Comparison of ENCODE assay signal across 8 mouse cellular contexts in the genomic region with DNA sequence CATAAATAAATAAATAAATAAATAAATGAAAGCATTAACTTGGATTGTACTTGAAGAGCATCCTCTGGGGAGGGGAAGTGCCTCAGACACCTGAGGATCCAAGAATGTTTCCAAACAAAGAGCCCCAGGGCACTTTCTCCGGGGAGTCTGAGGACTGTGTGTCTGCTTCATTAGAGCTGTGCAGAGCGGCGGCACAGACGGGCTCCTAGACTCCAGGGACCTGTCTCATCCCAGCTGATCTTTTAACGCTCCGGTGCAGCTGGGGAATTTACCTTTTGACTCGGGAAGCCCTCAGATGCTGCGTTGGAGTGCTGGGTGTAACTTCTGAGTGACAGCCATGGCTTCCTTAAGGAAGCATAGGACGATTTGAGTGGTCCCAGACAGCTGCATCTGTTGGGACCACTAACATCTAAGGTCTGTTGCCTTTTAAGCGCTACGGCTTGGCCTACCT. TPM values are rescaled to one million over a fixed set of nuclear protein-coding genes. Genes with fewer than 3 reads are reported as not detected.
DNase-seq lines count a peak whose midpoint lies in the region; ATAC-seq and TF ChIP-seq lines count a peak whose summit lies in the region.

A gene (minus strand): TSS at position 401 of the 451 bp plus-strand sequence.

- no peak for DNase-seq in testis, postnatal 10 days (ENCODE audit: low spot score)
- peak; percentile 49 for DNase-seq in embryonic facial prominence, embryonic 10.5 days (ENCODE audit: low spot score)
- peak; percentile 49 for DNase-seq in limb, embryonic 10.5 days (ENCODE audit: low spot score)
- no peak for DNase-seq in gastrocnemius, postnatal 25 days
- no peak for DNase-seq in urinary bladder, postnatal 10 days (ENCODE audit: low spot score)

- TF ChIP-seq CTCF in testis, adult 2 months (IDR thresholded peaks at IDR 0.05; ENCODE audit: control insufficient read depth, insufficient read depth, insufficient replicate concordance, low read depth, low read length) = no peak
- no peak for TF ChIP-seq CTCF in olfactory bulb, adult 2 months (IDR thresholded peaks at IDR 0.05; ENCODE audit: insufficient read depth, low read depth, low read length)

- H3K27ac ChIP-seq in testis, adult 2 months (ENCODE audit: control insufficient read depth, insufficient read depth, low read depth, low read length) = peak within 1 kb of the TSS; percentile 84
- H3K27ac ChIP-seq in embryonic facial prominence, embryonic 10.5 days (replicated peaks) = peak within 1 kb of the TSS; percentile 95
- H3K27ac ChIP-seq in hindbrain, embryonic 16.5 days (ENCODE audit: low read depth, low read length) = peak within 1 kb of the TSS; percentile 88
- H3K27ac ChIP-seq in limb, embryonic 10.5 days = peak within 1 kb of the TSS; percentile 89
- no peak within 1 kb of the TSS for H3K27ac ChIP-seq in olfactory bulb, adult 2 months (ENCODE audit: insufficient read depth, low read depth, low read length)

- no peak for TF ChIP-seq POLR2A in testis, adult 2 months (IDR thresholded peaks at IDR 0.05; ENCODE audit: control insufficient read depth, low read depth, low read length)
- TF ChIP-seq POLR2A in olfactory bulb, adult 2 months (IDR thresholded peaks at IDR 0.05; ENCODE audit: insufficient read depth, low read depth, low read length) = no peak

- ATAC-seq in hindbrain, embryonic 16.5 days = peak; percentile 37

- no peaks in the 10 kb centered on the region for H3K9me3 ChIP-seq in embryonic facial prominence, embryonic 10.5 days
- H3K9me3 ChIP-seq in hindbrain, embryonic 16.5 days (ENCODE audit: control insufficient read depth, low read length) = no peaks in the 10 kb centered on the region
- no peaks in the 10 kb centered on the region for H3K9me3 ChIP-seq in limb, embryonic 10.5 days (replicated peaks)

- H3K9ac ChIP-seq in hindbrain, embryonic 16.5 days (ENCODE audit: low read depth, low read length) = peak within 1 kb of the TSS; percentile 92

- no peaks in the 10 kb centered on the region for H3K27me3 ChIP-seq in testis, adult 2 months (ENCODE audit: control insufficient read depth, insufficient read depth, low read length)
- H3K27me3 ChIP-seq in embryonic facial prominence, embryonic 10.5 days (replicated peaks; ENCODE audit: low read depth, poor library complexity, severe bottlenecking) = no peaks in the 10 kb centered on the region
- H3K27me3 ChIP-seq in hindbrain, embryonic 16.5 days (replicated peaks; ENCODE audit: control insufficient read depth, insufficient read depth, low read length) = no peaks in the 10 kb centered on the region
- no peaks in the 10 kb centered on the region for H3K27me3 ChIP-seq in limb, embryonic 10.5 days (ENCODE audit: low read depth, poor library complexity, severe bottlenecking)

- WGBS in embryonic facial prominence, embryonic 10.5 days = 23% methylated on average over 11 of the region's 11 CpGs
- WGBS in hindbrain, embryonic 16.5 days = 24% methylated on average over 11 of the region's 11 CpGs
- 28% methylated on average over 11 of the region's 11 CpGs for WGBS in limb, embryonic 10.5 days
- WGBS in olfactory bulb, adult 2 months = 20% methylated on average over 11 of the region's 11 CpGs

- peaks cover 20% of the 10 kb centered on the region for H3K4me1 ChIP-seq in testis, adult 2 months (ENCODE audit: control insufficient read depth, insufficient read depth, low read length)
- H3K4me1 ChIP-seq in embryonic facial prominence, embryonic 10.5 days = peaks cover 21% of the 10 kb centered on the region
- peaks cover 13% of the 10 kb centered on the region for H3K4me1 ChIP-seq in hindbrain, embryonic 16.5 days (ENCODE audit: control insufficient read depth, insufficient read depth, low read depth, low read length)
- H3K4me1 ChIP-seq in limb, embryonic 10.5 days = peaks cover 9% of the 10 kb centered on the region
- peaks cover 11% of the 10 kb centered on the region for H3K4me1 ChIP-seq in olfactory bulb, adult 2 months (ENCODE audit: control insufficient read depth, insufficient read depth, low read length)

- peak within 1 kb of the TSS; percentile 97 for H3K4me2 ChIP-seq in hindbrain, embryonic 16.5 days (ENCODE audit: low read length)

- peak within 1 kb of the TSS; percentile 90 for H3K4me3 ChIP-seq in testis, adult 2 months (ENCODE audit: control insufficient read depth, low read depth, low read length)
- H3K4me3 ChIP-seq in embryonic facial prominence, embryonic 10.5 days = peak within 1 kb of the TSS; percentile 83
- peak within 1 kb of the TSS; percentile 87 for H3K4me3 ChIP-seq in hindbrain, embryonic 16.5 days (ENCODE audit: low read length)
- H3K4me3 ChIP-seq in limb, embryonic 10.5 days = peak within 1 kb of the TSS; percentile 73
- H3K4me3 ChIP-seq in olfactory bulb, adult 2 months (ENCODE audit: insufficient read depth, low read depth, low read length) = peak within 1 kb of the TSS; percentile 84

- H3K36me3 ChIP-seq in testis, adult 2 months (ENCODE audit: control insufficient read depth, insufficient read depth, low read length) = no peaks in the 10 kb centered on the region
- peaks cover 42% of the 10 kb centered on the region for H3K36me3 ChIP-seq in embryonic facial prominence, embryonic 10.5 days (replicated peaks)
- peaks cover 20% of the 10 kb centered on the region for H3K36me3 ChIP-seq in hindbrain, embryonic 16.5 days (ENCODE audit: control insufficient read depth, insufficient read depth, low read length)
- peaks cover 45% of the 10 kb centered on the region for H3K36me3 ChIP-seq in limb, embryonic 10.5 days

RNA-seq across cellular contexts. Expression of the gene that starts here (rescaled TPM):
- polyA plus RNA-seq in testis, adult 2 months (2012; rRNA removed) = 15.2 and 18.7 TPM in 2 replicates
- 21.6 and 24.2 TPM in 2 replicates for polyA plus RNA-seq in embryonic facial prominence, embryonic 10.5 days (2016; fragmentation: Nextera tagmentation; extraction: Ambion mirVana)
- polyA plus RNA-seq in hindbrain, embryonic 16.5 days (2015; fragmentation: Nextera tagmentation; extraction: Ambion mirVana) = 54.8 and 68.6 TPM in 2 replicates
- polyA plus RNA-seq in limb, embryonic 10.5 days (2016; fragmentation: Nextera tagmentation; extraction: Ambion mirVana) = 10.9 and 17.8 TPM in 2 replicates
- not detected in 2 replicates for polyA plus RNA-seq in olfactory bulb, adult 2 months (2012; ENCODE audit: insufficient read depth, insufficient read length, low replicate concordance, missing spikeins)
- 1 to 10 TPM; 3.3 to 3.8 TPM for total RNA-seq in gastrocnemius, postnatal 25 days (2021)

Comparison
In these comparisons a context has a peak if more than half of its experiments do, and no peak if none do; other contexts are left out.
1. RNA of the gene that starts here (polyA plus RNA-seq): 54.8 to 68.6 TPM in hindbrain, embryonic 16.5 days, 21.6 to 24.2 TPM in embryonic facial prominence, embryonic 10.5 days, 15.2 to 18.7 TPM in testis, adult 2 months and 10.9 to 17.8 TPM in limb, embryonic 10.5 days; not detected in olfactory bulb, adult 2 months; every median in the first group is over 10 times any median in the second.
2. DNase-seq: peak in embryonic facial prominence, embryonic 10.5 days (single experiment) and limb, embryonic 10.5 days (single experiment); none in testis, postnatal 10 days (single experiment), gastrocnemius, postnatal 25 days (single experiment) and urinary bladder, postnatal 10 days (single experiment).
3. Peak in every context shown above with its lines, with median percentiles within 50 percentile points of each other: H3K4me3 ChIP-seq.